Mouse (Mus musculus) T-helper 1 cell (primary cell): ENCODE results near the gene Nthl1.

Experiments
- in situ Hi-C: fragments of 300-600 bp; cut with MboI, MseI; formaldehyde crosslinking; loops from one replicate; pipeline ENCODE4 v1.15.1; 2025; ENCODE audit warnings: high pct_unique_total_duplicates

Nthl1 gene

GRCm38 (mm10) chr17:24628646-24629045 is 3.8 kb upstream of the Nthl1 start:
- in situ Hi-C loops = no loop called here

- in situ Hi-C loops = no loop called here
These were observed 2.4 kb upstream of the Nthl1 start for GRCm38 (mm10) chr17:24630072-24630471.

- in situ Hi-C loops = no loop called here
These were observed 451 bp downstream of the Nthl1 start for GRCm38 (mm10) chr17:24632813-24633449.

GRCm38 (mm10) chr17:24633831-24634230 is 1.4 kb downstream of the Nthl1 start:
- in situ Hi-C loops = no loop called here

GRCm38 (mm10) chr17:24635024-24635423 is 2.5 kb downstream of the Nthl1 start:
- in situ Hi-C loops = no loop called here

- in situ Hi-C loops = no loop called here
These were observed 3.2 kb downstream of the Nthl1 start for GRCm38 (mm10) chr17:24635694-24636093.

- in situ Hi-C loops = no loop called here
These were observed 4.5 kb downstream of the Nthl1 start for GRCm38 (mm10) chr17:24636781-24637481.

- in situ Hi-C loops = no loop called here
These were observed 5.7 kb downstream of the Nthl1 start for GRCm38 (mm10) chr17:24638214-24638613.

GRCm38 (mm10) chr17:24638840-24639239 is 6.4 kb downstream of the Nthl1 start:
- in situ Hi-C loops = no loop called here

GRCm38 (mm10) chr17:24639571-24639988 is 7.1 kb downstream of the Nthl1 start:
- in situ Hi-C loops = no loop called here

- in situ Hi-C loops = no loop called here
These were observed 7.6 kb downstream of the Nthl1 start for GRCm38 (mm10) chr17:24640119-24640518.

GRCm38 (mm10) chr17:24640581-24640980 is 8.1 kb downstream of the Nthl1 start:
- in situ Hi-C loops = no loop called here

GRCm38 (mm10) chr17:24641944-24642343 is 9.5 kb downstream of the Nthl1 start:
- in situ Hi-C loops = no loop called here

- in situ Hi-C loops = no loop called here
These were observed 10.4 kb downstream of the Nthl1 start for GRCm38 (mm10) chr17:24642791-24643343.

GRCm38 (mm10) chr17:24644030-24644715 is 11.7 kb downstream of the Nthl1 start:
- in situ Hi-C loops = no loop called here

- in situ Hi-C loops = no loop called here
These were observed 12.6 kb downstream of the Nthl1 start for GRCm38 (mm10) chr17:24644875-24645721.

GRCm38 (mm10) chr17:24645916-24646315 is 13.4 kb downstream of the Nthl1 start:
- in situ Hi-C loops = no loop called here

- in situ Hi-C loops = no loop called here
These were observed 13.9 kb downstream of the Nthl1 start for GRCm38 (mm10) chr17:24646381-24646780.

- in situ Hi-C loops = no loop called here
These were observed 15.0 kb downstream of the Nthl1 start for GRCm38 (mm10) chr17:24647493-24647892.

GRCm38 (mm10) chr17:24648731-24649377 is 16.4 kb downstream of the Nthl1 start:
- in situ Hi-C loops = no loop called here

GRCm38 (mm10) chr17:24649581-24650069 is 17.1 kb downstream of the Nthl1 start:
- in situ Hi-C loops = loop anchor here (5.0 kb wide), 1 partner anchor 72 kb away; no protein-coding TSS in a partner anchor
